Mouse (Mus musculus): Measurements from ENCODE around the gene Snx21. TPM values are rescaled to one million over a fixed set of nuclear protein-coding genes. Genes with fewer than 3 reads are reported as not detected.

The Snx21 gene
- polyA plus RNA-seq (2012; fragmentation: generic; extraction: Trizol) = 19.5 TPM
- long read RNA-seq, experiment 1, transcript Snx21-201 (3 exons, 2,590 nt) = major isoform, 28 of 65 reads
- long read RNA-seq, experiment 1, transcript Snx21-204 (3 exons, 1,825 nt) = minor isoform, 24 of 65 reads
- long read RNA-seq, experiment 1, partial matches to known transcripts = 3 of 65 reads
- long read RNA-seq, experiment 1, other reads (novel, unspliced or antisense) = 9 of 65 reads
- long read RNA-seq, experiment 2, transcript Snx21-201 (3 exons, 2,590 nt) = major isoform, 57 of 124 reads
- long read RNA-seq, experiment 2, transcript Snx21-204 (3 exons, 1,825 nt) = minor isoform, 55 of 124 reads
- long read RNA-seq, experiment 2, partial matches to known transcripts = 0 of 124 reads
- long read RNA-seq, experiment 2, other reads (novel, unspliced or antisense) = 12 of 124 reads

DNA sequence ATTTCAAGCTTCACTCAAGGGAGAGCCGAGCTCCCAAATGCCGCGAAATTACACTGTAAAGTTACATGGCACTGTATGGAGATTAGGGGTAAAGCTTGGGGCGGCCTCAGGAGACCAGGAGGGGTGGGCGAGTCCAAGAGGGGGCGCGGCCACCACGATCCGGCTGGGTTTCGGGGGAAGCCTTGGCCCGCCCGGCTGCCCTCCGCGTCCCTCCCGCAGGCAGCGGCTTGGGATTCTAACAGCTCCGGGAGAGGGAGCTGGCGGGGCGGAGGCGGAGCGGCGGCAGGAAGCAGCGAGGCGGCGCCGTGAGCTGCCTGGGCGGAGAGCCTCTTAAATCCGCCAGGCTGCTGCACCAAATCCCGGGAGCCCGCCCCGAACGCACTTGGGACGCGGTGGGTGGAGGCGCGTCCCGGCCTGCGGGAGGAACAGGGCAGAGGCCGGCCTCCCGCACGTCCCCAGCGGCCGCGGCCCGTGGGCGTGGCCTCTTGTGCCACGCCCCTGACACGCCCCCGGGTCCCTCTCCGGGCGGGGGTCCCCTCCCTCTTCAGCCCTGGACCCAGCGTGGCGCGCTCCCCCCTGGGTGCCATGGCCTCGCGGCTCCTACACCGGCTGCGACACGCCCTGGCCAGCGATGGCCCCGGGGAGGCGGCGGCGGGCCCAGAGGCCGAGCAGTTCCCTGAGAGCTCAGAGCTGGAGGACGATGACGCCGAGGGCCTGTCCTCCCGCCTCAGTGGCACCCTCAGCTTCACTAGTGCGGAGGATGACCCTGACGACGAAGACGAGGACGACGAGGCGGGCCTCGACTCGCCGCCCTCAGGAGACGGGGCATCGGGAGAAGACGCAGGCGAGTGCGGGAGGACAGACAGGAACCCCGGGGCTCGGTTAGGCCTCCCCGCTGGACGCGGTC lies at the start of gene Snx21:
Gene Snx21, plus strand, starts transcription at position 343 of the 907 bp plus-strand sequence.
- H3K4me3 ChIP-seq (ENCODE audit: insufficient read depth, poor library complexity, severe bottlenecking) = peak within 1 kb of the TSS; percentile 45
- H3K27me3 ChIP-seq (ENCODE audit: control insufficient read depth, insufficient read depth, insufficient read length) = no peaks in the 10 kb centered on the region
- peaks cover 9% of the 10 kb centered on the region for H3K79me2 ChIP-seq (ENCODE audit: control insufficient read depth, insufficient read depth)
- peaks cover 27% of the 10 kb centered on the region for H3K36me3 ChIP-seq (ENCODE audit: control insufficient read depth, insufficient read depth)
- no peaks in the 10 kb centered on the region for H3K79me3 ChIP-seq (ENCODE audit: low read depth)
- peak within 1 kb of the TSS; percentile 66 for H3ac ChIP-seq (ENCODE audit: control insufficient read depth, insufficient read length, low read depth)
- TF ChIP-seq MYOD1 (IDR thresholded peaks at IDR 0.05; ENCODE audit: control insufficient read depth, insufficient read length, low read depth) (no peak), CTCF (IDR thresholded peaks at IDR 0.05; ENCODE audit: control insufficient read depth, insufficient read depth, insufficient read length) (no peak), USF1 (IDR thresholded peaks at IDR 0.05; ENCODE audit: low read depth) (no peak), MAX (IDR thresholded peaks at IDR 0.05) (no peak), FOSL1 (IDR thresholded peaks at IDR 0.05; ENCODE audit: insufficient read depth, low read length, poor library complexity, severe bottlenecking) (no peak), MYOG (IDR thresholded peaks at IDR 0.05; ENCODE audit: control insufficient read depth, extremely low read depth, insufficient read length) (no peak), CEBPB (IDR thresholded peaks at IDR 0.05; ENCODE audit: low read depth) (no peak)

GRCm38 (mm10) chr2:164737377-164738090 lies 48.1 kb upstream of the Snx21 start:
- Histone ChIP-seq H3K79me2 (ENCODE audit: control insufficient read depth, insufficient read depth) (no peaks in the 10 kb centered on the region), H3ac (ENCODE audit: control insufficient read depth, insufficient read length, low read depth) (no peak overlapping the region), H3K27me3 (ENCODE audit: control insufficient read depth, insufficient read depth, insufficient read length) (peaks cover 5% of the 10 kb centered on the region), H3K79me3 (ENCODE audit: low read depth) (no peaks in the 10 kb centered on the region), H3K36me3 (ENCODE audit: control insufficient read depth, insufficient read depth) (no peaks in the 10 kb centered on the region), H3K4me3 (ENCODE audit: insufficient read depth, poor library complexity, severe bottlenecking) (no peak overlapping the region)
- TF ChIP-seq MYOG (IDR thresholded peaks at IDR 0.05; ENCODE audit: control insufficient read depth, extremely low read depth, insufficient read length) = no peak
- TF ChIP-seq USF1 (IDR thresholded peaks at IDR 0.05; ENCODE audit: low read depth) = no peak
- TF ChIP-seq FOSL1 (IDR thresholded peaks at IDR 0.05; ENCODE audit: insufficient read depth, low read length, poor library complexity, severe bottlenecking) = no peak
- TF ChIP-seq CTCF (IDR thresholded peaks at IDR 0.05; ENCODE audit: control insufficient read depth, insufficient read depth, insufficient read length) = no peak
- no peak for TF ChIP-seq MYOD1 (IDR thresholded peaks at IDR 0.05; ENCODE audit: control insufficient read depth, insufficient read length, low read depth)
- no peak for TF ChIP-seq CEBPB (IDR thresholded peaks at IDR 0.05; ENCODE audit: low read depth)
- TF ChIP-seq MAX (IDR thresholded peaks at IDR 0.05) = no peak

DNA sequence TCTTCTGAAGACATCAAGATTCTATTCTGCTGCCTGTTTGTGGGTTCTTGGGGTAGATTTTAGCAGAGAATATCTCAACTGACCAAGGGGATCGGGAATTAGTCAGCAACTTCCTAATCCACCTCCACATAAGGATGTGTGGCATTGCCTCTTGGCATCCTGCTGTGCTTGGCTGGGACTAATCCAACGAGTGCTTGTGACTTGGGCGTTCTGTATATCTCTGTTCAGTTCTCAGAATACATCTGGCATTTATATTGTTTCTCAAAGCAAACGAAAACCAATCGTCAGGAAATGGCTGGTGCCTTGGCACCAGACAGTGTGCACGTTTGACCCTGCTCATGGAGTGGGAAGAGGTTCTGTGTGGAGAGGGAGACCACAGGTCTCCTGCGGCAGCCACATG lies 45.7 kb upstream of the Snx21 start:
- no peaks in the 10 kb centered on the region for H3K79me3 ChIP-seq (ENCODE audit: low read depth)
- H3K36me3 ChIP-seq (ENCODE audit: control insufficient read depth, insufficient read depth) = no peaks in the 10 kb centered on the region
- TF ChIP-seq USF1 (IDR thresholded peaks at IDR 0.05; ENCODE audit: low read depth) = no peak
- no peak for TF ChIP-seq CEBPB (IDR thresholded peaks at IDR 0.05; ENCODE audit: low read depth)
- TF ChIP-seq MAX (IDR thresholded peaks at IDR 0.05) = no peak
- TF ChIP-seq MYOD1 (IDR thresholded peaks at IDR 0.05; ENCODE audit: control insufficient read depth, insufficient read length, low read depth) = no peak
- TF ChIP-seq CTCF (IDR thresholded peaks at IDR 0.05; ENCODE audit: control insufficient read depth, insufficient read depth, insufficient read length) = no peak
- no peak for TF ChIP-seq FOSL1 (IDR thresholded peaks at IDR 0.05; ENCODE audit: insufficient read depth, low read length, poor library complexity, severe bottlenecking)
- no peak for TF ChIP-seq MYOG (IDR thresholded peaks at IDR 0.05; ENCODE audit: control insufficient read depth, extremely low read depth, insufficient read length)
- H3K79me2 ChIP-seq (ENCODE audit: control insufficient read depth, insufficient read depth) = no peaks in the 10 kb centered on the region
- no peak overlapping the region for H3K4me3 ChIP-seq (ENCODE audit: insufficient read depth, poor library complexity, severe bottlenecking)
- H3ac ChIP-seq (ENCODE audit: control insufficient read depth, insufficient read length, low read depth) = no peak overlapping the region
- H3K27me3 ChIP-seq (ENCODE audit: control insufficient read depth, insufficient read depth, insufficient read length) = no peaks in the 10 kb centered on the region

GRCm38 (mm10) chr2:164744987-164745386 lies 40.6 kb upstream of the Snx21 start:
- Histone ChIP-seq H3K36me3 (ENCODE audit: control insufficient read depth, insufficient read depth) (peaks cover 9% of the 10 kb centered on the region), H3K79me2 (ENCODE audit: control insufficient read depth, insufficient read depth) (peaks cover 38% of the 10 kb centered on the region), H3ac (ENCODE audit: control insufficient read depth, insufficient read length, low read depth) (no peak overlapping the region), H3K4me3 (ENCODE audit: insufficient read depth, poor library complexity, severe bottlenecking) (no peak overlapping the region), H3K27me3 (ENCODE audit: control insufficient read depth, insufficient read depth, insufficient read length) (no peaks in the 10 kb centered on the region), H3K79me3 (ENCODE audit: low read depth) (peaks cover 17% of the 10 kb centered on the region)
- TF ChIP-seq CTCF (IDR thresholded peaks at IDR 0.05; ENCODE audit: control insufficient read depth, insufficient read depth, insufficient read length) = no peak
- no peak for TF ChIP-seq MYOD1 (IDR thresholded peaks at IDR 0.05; ENCODE audit: control insufficient read depth, insufficient read length, low read depth)
- TF ChIP-seq USF1 (IDR thresholded peaks at IDR 0.05; ENCODE audit: low read depth) = no peak
- no peak for TF ChIP-seq MYOG (IDR thresholded peaks at IDR 0.05; ENCODE audit: control insufficient read depth, extremely low read depth, insufficient read length)
- TF ChIP-seq MAX (IDR thresholded peaks at IDR 0.05) = no peak
- no peak for TF ChIP-seq FOSL1 (IDR thresholded peaks at IDR 0.05; ENCODE audit: insufficient read depth, low read length, poor library complexity, severe bottlenecking)
- no peak for TF ChIP-seq CEBPB (IDR thresholded peaks at IDR 0.05; ENCODE audit: low read depth)
